Mouse (Mus musculus) E14TG2a.4 (cell line): Measurements from ENCODE around the gene Celf2.

Experiments
- CTCF ChIP-seq: conservative IDR thresholded peaks from 2 replicates; pipeline ENCODE4 v1.5.1; 2014; ENCODE audit warnings: low read length
- NANOG ChIP-seq: IDR thresholded peaks from 2 replicates; pipeline ENCODE4 v1.6.1; 2014; ENCODE audit warnings: borderline replicate concordance, low read length, mixed read lengths

DNA sequence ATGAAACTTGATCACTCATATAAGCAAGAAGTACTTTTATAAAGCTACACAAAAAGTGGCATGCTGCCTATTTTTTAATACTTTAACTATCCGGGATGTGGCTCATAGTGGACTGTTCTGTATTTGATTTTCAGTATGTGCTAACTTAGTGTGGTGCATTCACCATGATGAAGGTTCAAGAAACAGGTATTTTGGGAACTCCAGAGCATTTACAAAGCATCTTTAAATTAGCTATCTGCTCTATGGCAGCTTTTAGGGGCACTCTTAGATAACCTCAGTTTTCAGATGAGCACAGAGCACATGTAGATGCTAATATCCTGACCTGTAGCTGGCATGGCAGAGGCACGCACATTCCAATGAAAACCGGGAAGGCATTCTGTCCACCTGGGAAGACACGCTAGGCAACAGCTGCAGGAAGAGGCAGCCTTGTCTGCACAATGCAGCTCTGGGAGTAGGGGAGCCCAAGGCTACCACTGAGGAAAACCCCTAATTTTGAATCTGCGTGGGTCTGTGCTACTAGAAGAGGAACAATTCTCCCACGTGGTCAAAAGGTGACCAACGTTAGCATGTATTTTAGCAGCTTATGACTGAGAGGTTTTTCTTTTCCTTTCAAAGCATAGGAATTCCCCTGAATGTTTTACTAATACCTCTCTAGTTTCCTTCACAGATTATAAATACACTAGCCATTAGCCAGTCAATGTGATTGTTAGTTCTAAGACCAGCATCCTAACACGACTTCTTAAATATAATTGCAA, 911.1 kb downstream of the Celf2 start:
- TF ChIP-seq CTCF: no peak
- no peak for TF ChIP-seq NANOG
